Mouse (Mus musculus): Measurements from ENCODE around the gene Strc. TPM values are rescaled to one million over a fixed set of nuclear protein-coding genes. Genes with fewer than 3 reads are reported as not detected.
"Not testable (repeated sequence)": the region's sequence is repeated elsewhere in the genome, so short reads cannot be mapped to it uniquely, and the experiment has no call there.

The Strc gene
- under 1 TPM in 1 of 2 experiments, not detected in 1; 0.31 TPM for total RNA-seq (2021)
- 0.07 and 0.16 TPM in 2 replicates for polyA plus RNA-seq (2012; rRNA removed)
- long read RNA-seq, partial matches to known transcripts = 1 of 2 reads
- long read RNA-seq, other reads (novel, unspliced or antisense) = 1 of 2 reads

DNA sequence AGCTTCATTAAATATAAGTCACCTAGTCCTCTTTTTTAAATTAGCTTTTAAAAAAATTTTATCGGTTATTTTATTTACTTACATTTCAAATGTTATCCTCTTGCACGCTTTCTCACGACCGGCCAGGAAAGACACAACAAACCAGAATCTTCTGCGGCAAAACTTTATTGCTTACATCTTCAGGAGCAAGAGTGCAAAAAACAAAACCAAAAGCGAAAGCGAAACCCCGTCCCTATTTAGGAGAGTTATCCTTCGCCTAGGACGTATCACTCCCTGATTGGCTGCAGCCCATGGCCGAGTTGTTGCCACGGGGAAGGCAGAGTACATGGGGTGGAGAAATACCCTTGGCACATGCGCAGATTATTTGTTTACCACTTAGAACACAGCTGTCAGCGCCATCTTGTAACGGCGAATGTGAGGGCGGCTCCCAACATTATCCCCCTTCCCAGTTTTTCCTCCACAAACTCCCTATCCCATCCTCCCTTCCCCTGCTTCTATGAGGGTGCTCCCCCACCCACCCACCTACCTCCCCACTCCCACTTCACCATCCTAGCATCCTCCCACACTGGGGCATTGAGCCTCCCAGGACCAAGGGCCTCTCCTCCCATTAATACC is at the start of gene Strc:
TSS of gene Strc (minus strand) at position 208 of the 615 bp plus-strand sequence.
- DNase-seq = not testable (repeated sequence)

DNA sequence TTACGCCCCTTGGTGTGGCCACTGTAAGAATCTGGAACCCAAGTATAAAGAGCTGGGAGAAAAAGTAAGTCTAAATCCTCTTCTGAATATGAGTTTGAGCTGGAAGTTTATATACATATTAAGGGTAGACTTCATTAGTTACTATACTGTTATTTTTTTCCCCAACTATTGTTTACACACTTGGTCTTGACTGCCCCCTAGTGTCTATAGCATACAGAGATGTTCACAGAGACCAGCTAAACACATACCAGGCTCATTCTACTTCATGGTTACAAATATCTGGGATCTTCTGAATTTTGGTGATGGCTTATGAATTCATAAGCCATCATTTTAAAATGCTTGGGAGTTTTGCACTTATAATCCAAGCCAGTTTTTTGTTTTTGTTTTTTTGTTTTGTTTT is 47.9 kb upstream of the Strc start:
- DNase-seq = no peak

GRCm38 (mm10) chr2:121425890-121426289 is 38.9 kb upstream of the Strc start:
- no peak for DNase-seq

- DNase-seq = no peak
Measured at GRCm38 (mm10) chr2:121423166-121423565, 36.2 kb upstream of the Strc start.

GRCm38 (mm10) chr2:121418476-121418875 is 31.5 kb upstream of the Strc start:
- DNase-seq = no peak

DNA sequence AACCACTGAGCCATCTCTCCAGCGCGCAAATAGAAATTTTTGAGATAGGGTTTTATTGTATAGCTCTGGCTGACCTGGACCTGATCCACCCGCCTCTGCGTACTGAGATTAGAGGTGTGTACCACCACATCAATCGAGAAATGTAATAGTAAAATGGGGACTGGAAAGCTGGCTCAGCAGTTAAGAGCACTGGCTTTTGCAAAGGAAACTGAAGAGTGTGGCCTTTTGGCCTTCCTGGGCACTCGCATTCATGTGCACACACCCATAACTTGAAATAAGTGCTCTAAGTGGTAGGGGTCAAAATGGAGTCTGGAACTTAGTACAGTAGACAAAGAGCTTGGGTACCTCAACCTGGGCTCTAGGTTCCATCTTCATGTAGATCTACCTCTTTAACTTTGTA is 29.4 kb upstream of the Strc start:
- no peak for DNase-seq

DNA sequence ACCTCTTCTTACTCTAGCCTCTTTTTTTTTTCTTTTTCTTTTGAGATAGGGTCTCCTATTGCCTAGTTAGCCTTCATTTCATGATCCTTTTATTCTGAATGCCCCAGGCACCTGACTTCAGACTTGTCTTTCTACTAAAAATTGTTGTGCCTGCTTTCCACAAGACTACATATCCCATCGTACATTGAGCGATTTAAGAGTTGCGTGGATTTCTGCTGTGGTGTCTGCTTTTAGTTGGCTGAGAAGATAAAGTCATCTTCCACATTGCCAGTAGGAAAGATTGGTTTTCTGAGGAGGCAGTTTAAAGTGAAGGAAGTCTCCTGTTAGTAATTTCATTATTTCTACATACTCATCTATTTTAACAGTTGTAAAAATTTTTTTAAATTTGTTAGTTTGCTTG is 28.6 kb upstream of the Strc start:
- no peak for DNase-seq

DNA sequence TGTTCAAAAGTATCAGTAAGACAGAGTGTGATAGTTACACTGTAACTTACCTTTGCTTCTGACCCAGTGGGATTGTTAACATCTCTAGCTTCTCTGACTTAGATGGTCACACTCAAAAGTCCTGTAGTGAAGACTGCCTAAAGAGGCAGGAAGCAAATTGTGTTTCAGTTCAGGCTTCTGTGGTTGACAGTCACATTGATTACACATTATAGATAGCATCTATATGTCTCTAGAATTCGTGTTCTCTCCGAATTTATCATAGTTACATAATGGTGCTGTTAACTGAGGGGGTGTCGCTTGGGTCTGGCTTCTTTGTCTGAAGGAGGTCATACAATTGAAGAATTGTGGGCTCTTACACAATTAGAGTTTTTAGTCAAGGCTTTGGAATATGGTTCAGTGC is 28.1 kb upstream of the Strc start:
- no peak for DNase-seq

DNA sequence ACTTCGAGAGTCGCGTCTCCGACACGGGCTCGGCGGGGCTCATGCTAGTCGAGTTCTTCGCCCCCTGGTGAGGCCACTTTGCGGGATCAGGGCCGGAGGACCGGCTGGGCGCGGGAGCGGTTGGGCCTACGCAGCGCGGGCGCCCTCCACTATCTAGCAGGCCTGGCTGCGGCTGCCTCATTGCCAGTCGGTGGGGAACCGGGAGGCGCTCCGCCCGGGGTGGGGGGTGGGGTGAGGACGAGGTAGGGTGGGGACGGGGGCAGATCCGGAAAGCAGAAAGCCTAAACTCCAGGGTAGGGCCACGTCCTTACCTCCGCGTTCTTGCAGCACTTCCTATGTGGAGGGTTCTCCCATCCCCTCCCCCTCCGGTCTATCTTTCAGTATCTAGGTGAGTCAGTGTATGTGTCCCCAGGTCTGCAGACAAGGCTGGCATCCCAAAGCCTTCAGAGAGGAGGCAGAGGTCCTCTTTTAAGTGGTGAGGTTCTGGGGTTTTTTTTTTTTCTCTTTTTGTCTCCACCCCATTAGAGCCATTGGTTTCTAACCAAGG is 27.2 kb upstream of the Strc start:
- DNase-seq = peak; percentile 67

- DNase-seq = peak; percentile 99
Measured at GRCm38 (mm10) chr2:121413387-121414042, 26.5 kb upstream of the Strc start, which contains the start of the genes Pdia3 and Catsper2. Gene Pdia3 (plus strand): TSS chr2:121413775. Gene Catsper2 (minus strand): TSS chr2:121413792.

- DNase-seq = peak; percentile 72
Measured at GRCm38 (mm10) chr2:121412843-121413386, 25.9 kb upstream of the Strc start.

- DNase-seq = peak; percentile 25
Measured at GRCm38 (mm10) chr2:121408160-121408559, 21.2 kb upstream of the Strc start.

DNA sequence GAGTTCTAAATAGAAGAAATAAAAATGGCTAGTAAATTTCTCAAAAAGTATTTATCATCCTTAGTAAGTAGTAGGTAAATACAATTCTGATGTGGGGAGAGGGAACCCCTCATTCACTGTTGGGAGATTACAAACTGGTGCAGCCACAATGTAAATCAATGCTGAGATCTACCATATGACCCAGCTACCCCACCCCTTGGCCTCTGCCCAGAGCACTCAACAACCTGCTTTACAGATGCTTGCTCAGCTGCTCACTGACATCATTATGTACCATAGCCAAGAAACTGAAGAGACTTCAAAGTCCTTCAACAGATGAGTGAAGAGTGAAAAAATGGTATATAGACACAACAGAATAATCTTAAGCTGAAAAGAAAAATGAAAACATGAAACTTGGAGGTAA is 16.3 kb upstream of the Strc start:
- no peak for DNase-seq

GRCm38 (mm10) chr2:121396624-121397023 is 9.7 kb upstream of the Strc start:
- DNase-seq = peak; percentile 76

GRCm38 (mm10) chr2:121374766-121375165 is 12.2 kb downstream of the Strc start:
- DNase-seq = no peak

DNA sequence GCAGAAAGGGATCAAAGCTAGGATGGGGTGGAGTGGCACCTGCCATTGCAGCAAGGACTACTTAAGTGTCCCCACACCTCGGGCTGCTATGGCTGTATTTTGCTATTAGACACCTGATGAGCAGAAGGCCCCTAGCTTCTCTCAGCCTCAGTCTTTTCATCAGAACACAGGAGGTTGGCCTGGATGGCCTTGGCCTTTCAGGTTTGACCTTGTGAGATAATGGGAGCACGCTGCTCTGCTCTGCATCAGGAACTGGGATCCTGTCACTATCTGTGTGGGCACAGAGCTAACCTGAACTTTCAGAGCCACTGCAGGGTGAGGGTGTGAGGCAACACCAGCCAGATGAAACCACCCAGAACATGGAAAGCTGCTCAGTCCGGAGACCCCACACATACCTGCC is 14.7 kb downstream of the Strc start:
- DNase-seq = peak; percentile 50

- DNase-seq = no peak
Measured at GRCm38 (mm10) chr2:121370921-121371320, 16.0 kb downstream of the Strc start.

- DNase-seq = no peak
Measured at GRCm38 (mm10) chr2:121368831-121369230, 18.1 kb downstream of the Strc start.

DNA sequence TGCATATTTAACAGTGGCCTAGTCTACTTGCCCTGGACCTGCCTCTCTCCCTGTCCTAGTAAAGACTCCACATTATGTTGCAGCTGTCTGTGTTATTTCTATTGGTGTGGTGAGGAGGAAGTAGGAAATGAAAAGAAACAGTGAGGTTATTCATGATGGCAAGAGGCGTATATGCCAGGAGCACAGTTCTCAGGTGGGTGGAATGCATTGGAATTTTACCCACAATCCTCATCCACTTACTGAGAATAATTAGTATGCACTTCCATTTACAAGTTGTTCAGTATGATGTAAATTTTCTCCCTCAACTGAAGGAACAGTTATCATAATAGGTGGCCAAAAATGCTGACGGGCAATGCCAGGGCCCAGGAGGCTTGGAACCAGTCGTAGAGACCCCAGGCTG is 23.3 kb downstream of the Strc start:
- no peak for DNase-seq

DNA sequence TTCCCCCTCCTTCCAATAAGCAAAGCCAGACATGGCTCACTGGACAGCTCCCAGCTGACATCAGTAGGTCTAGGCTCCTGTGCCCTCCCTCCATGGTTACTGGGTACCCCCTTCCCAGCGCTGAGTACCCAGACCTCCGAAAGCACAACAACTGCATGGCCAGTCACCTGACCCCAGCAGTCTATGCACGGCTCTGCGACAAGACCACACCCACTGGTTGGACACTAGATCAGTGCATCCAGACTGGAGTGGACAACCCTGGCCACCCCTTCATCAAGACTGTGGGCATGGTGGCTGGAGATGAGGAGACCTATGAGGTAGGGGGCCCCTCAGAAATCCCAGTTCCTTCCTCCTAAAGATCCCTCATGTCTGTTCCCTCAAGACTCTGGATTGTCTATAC is 27.5 kb downstream of the Strc start:
- no peak for DNase-seq

DNA sequence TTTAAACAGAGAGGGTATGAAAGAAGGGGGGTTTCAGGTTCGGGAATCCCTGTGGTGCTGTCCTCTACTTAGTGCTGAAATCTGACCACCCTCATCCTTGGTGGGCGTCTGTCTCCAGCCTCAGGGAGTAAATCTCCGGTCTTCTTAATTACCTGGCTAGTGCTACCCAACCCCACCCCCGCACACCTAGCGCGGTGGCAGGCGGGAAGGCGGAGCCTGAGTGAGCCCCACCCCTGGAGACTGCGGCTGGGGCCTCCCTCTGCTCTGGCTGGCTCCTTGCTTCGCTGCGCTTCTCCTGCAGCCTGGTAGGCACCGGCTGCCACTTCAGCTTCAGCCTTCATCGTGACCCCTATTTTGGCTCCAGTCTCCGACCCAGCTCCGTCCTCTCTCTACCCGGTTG is 28.6 kb downstream of the Strc start:
- peak; percentile 56 for DNase-seq

- DNase-seq = no peak
Measured at GRCm38 (mm10) chr2:121357961-121358360, 29.0 kb downstream of the Strc start.

DNA sequence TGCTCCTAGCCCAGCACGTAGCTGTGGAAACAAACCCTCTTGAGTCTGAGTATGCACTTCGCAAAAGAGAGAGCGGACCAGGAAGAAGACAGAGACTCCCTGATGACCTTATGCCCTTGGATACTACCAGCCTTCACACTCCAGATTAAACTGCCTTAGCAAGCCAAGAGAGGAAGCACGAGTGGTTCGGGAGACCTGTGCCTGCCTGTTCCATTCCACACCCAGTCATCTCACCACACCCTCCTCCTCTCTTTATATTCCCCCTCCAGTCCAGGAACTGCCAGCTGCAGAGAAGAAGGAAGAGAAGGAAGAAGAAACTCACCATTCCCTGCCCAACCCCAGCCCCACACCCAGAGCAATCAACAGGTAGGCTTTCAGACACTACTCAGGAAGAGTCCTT is 29.5 kb downstream of the Strc start, which contains the start of gene Ckmt1:
TSS of gene Ckmt1 (plus strand) at position 221 of the 400 bp plus-strand sequence.
- no peak for DNase-seq

Measured in adrenal gland, adult 2 months (tissue).